Mouse (Mus musculus): ENCODE data around the gene Gcdh. TPM values are rescaled to one million over a fixed set of nuclear protein-coding genes. Genes with fewer than 3 reads are reported as not detected.

Gene Gcdh
- polyA plus RNA-seq (2015; fragmentation: Illumina TruSeq; extraction: RNeasy Lipid Tissue Mini Kit (QIAGEN cat#74804); ENCODE audit: low read depth, low replicate concordance): 39.4 TPM

GRCm38 (mm10) chr8:84893709-84894134 is at the start of gene Gcdh:
Gene Gcdh, minus strand, starts transcription at chr8:84893921.

GRCm38 (mm10) chr8:84936962-84937546 is 43.3 kb upstream of the Gcdh start, which contains the start of gene Mast1:
Gene Mast1, minus strand, starts transcription at chr8:84937359.

GRCm38 (mm10) chr8:84908421-84909161 is 14.9 kb upstream of the Gcdh start, which contains the start of gene Dnase2a:
Gene Dnase2a, plus strand, starts transcription at chr8:84908560.

GRCm38 (mm10) chr8:84901752-84902151 is 8.0 kb upstream of the Gcdh start, which contains the start of gene Klf1:
Gene Klf1, plus strand, starts transcription at chr8:84901928.

GRCm38 (mm10) chr8:84871376-84872308 is 22.1 kb downstream of the Gcdh start, which contains the start of gene Syce2:
Gene Syce2, plus strand, starts transcription at chr8:84872111.

GRCm38 (mm10) chr8:84856864-84857441 is 36.8 kb downstream of the Gcdh start, which contains the start of gene Farsa:
Gene Farsa, plus strand, starts transcription at chr8:84856989.

GRCm38 (mm10) chr8:84846722-84847572 is 46.8 kb downstream of the Gcdh start, which contains the start of gene Calr:
Gene Calr, minus strand, starts transcription at chr8:84846934.

GRCm38 (mm10) chr8:84840248-84840999 is 53.3 kb downstream of the Gcdh start, which contains the start of gene Rad23a:
Gene Rad23a, minus strand, starts transcription at chr8:84840665.

Other genes starting within 250 kb of the Gcdh start
- gene Ier2, start 231.1 kb downstream of the Gcdh start, polyA plus RNA-seq (2015; fragmentation: Illumina TruSeq; extraction: RNeasy Lipid Tissue Mini Kit (QIAGEN cat#74804); ENCODE audit: low read depth, low replicate concordance): 12.9 TPM
- gene Trmt1, start 207.6 kb downstream of the Gcdh start, polyA plus RNA-seq (2015; fragmentation: Illumina TruSeq; extraction: RNeasy Lipid Tissue Mini Kit (QIAGEN cat#74804); ENCODE audit: low read depth, low replicate concordance): 80.8 TPM
- 64.4 TPM for gene Nacc1, start 206.1 kb downstream of the Gcdh start, polyA plus RNA-seq (2015; fragmentation: Illumina TruSeq; extraction: RNeasy Lipid Tissue Mini Kit (QIAGEN cat#74804); ENCODE audit: low read depth, low replicate concordance)
- gene Lyl1, start 192.5 kb downstream of the Gcdh start, polyA plus RNA-seq (2015; fragmentation: Illumina TruSeq; extraction: RNeasy Lipid Tissue Mini Kit (QIAGEN cat#74804); ENCODE audit: low read depth, low replicate concordance): 2.2 TPM
- not detected for gene G430095P16Rik, start 170.9 kb downstream of the Gcdh start, polyA plus RNA-seq (2015; fragmentation: Illumina TruSeq; extraction: RNeasy Lipid Tissue Mini Kit (QIAGEN cat#74804); ENCODE audit: low read depth, low replicate concordance)
- 90.4 TPM for gene Nfix, start 93.6 kb downstream of the Gcdh start, polyA plus RNA-seq (2015; fragmentation: Illumina TruSeq; extraction: RNeasy Lipid Tissue Mini Kit (QIAGEN cat#74804); ENCODE audit: low read depth, low replicate concordance)
- 16.9 TPM for gene Dand5, start 71.1 kb downstream of the Gcdh start, polyA plus RNA-seq (2015; fragmentation: Illumina TruSeq; extraction: RNeasy Lipid Tissue Mini Kit (QIAGEN cat#74804); ENCODE audit: low read depth, low replicate concordance)
- gene Gadd45gip1, start 62.4 kb downstream of the Gcdh start, polyA plus RNA-seq (2015; fragmentation: Illumina TruSeq; extraction: RNeasy Lipid Tissue Mini Kit (QIAGEN cat#74804); ENCODE audit: low read depth, low replicate concordance): 31.0 TPM
- gene Rad23a, start 53.3 kb downstream of the Gcdh start, polyA plus RNA-seq (2015; fragmentation: Illumina TruSeq; extraction: RNeasy Lipid Tissue Mini Kit (QIAGEN cat#74804); ENCODE audit: low read depth, low replicate concordance): 79.6 TPM
- gene Calr, start 47.0 kb downstream of the Gcdh start, polyA plus RNA-seq (2015; fragmentation: Illumina TruSeq; extraction: RNeasy Lipid Tissue Mini Kit (QIAGEN cat#74804); ENCODE audit: low read depth, low replicate concordance): 635 TPM
- gene Farsa, start 36.9 kb downstream of the Gcdh start, polyA plus RNA-seq (2015; fragmentation: Illumina TruSeq; extraction: RNeasy Lipid Tissue Mini Kit (QIAGEN cat#74804); ENCODE audit: low read depth, low replicate concordance): 39.4 TPM
- gene Syce2, start 21.8 kb downstream of the Gcdh start, polyA plus RNA-seq (2015; fragmentation: Illumina TruSeq; extraction: RNeasy Lipid Tissue Mini Kit (QIAGEN cat#74804); ENCODE audit: low read depth, low replicate concordance): 5.3 TPM
- not detected for gene Klf1, start 8.0 kb upstream of the Gcdh start, polyA plus RNA-seq (2015; fragmentation: Illumina TruSeq; extraction: RNeasy Lipid Tissue Mini Kit (QIAGEN cat#74804); ENCODE audit: low read depth, low replicate concordance)
- gene Dnase2a, start 14.6 kb upstream of the Gcdh start, polyA plus RNA-seq (2015; fragmentation: Illumina TruSeq; extraction: RNeasy Lipid Tissue Mini Kit (QIAGEN cat#74804); ENCODE audit: low read depth, low replicate concordance): 5.7 TPM
- gene Mast1, start 43.4 kb upstream of the Gcdh start, polyA plus RNA-seq (2015; fragmentation: Illumina TruSeq; extraction: RNeasy Lipid Tissue Mini Kit (QIAGEN cat#74804); ENCODE audit: low read depth, low replicate concordance): 44.7 TPM
- 1.1 TPM for gene Rtbdn, start 53.1 kb upstream of the Gcdh start, polyA plus RNA-seq (2015; fragmentation: Illumina TruSeq; extraction: RNeasy Lipid Tissue Mini Kit (QIAGEN cat#74804); ENCODE audit: low read depth, low replicate concordance)
- gene Gm49661, start 75.5 kb upstream of the Gcdh start, polyA plus RNA-seq (2015; fragmentation: Illumina TruSeq; extraction: RNeasy Lipid Tissue Mini Kit (QIAGEN cat#74804); ENCODE audit: low read depth, low replicate concordance): not detected
- 473 TPM for gene Prdx2, start 75.7 kb upstream of the Gcdh start, polyA plus RNA-seq (2015; fragmentation: Illumina TruSeq; extraction: RNeasy Lipid Tissue Mini Kit (QIAGEN cat#74804); ENCODE audit: low read depth, low replicate concordance)
- 42.3 TPM for gene Rnaseh2a, start 75.8 kb upstream of the Gcdh start, polyA plus RNA-seq (2015; fragmentation: Illumina TruSeq; extraction: RNeasy Lipid Tissue Mini Kit (QIAGEN cat#74804); ENCODE audit: low read depth, low replicate concordance)
- gene Junb, start 84.8 kb upstream of the Gcdh start, polyA plus RNA-seq (2015; fragmentation: Illumina TruSeq; extraction: RNeasy Lipid Tissue Mini Kit (QIAGEN cat#74804); ENCODE audit: low read depth, low replicate concordance): 57.7 TPM
- 10.3 TPM for gene Hook2, start 96.7 kb upstream of the Gcdh start, polyA plus RNA-seq (2015; fragmentation: Illumina TruSeq; extraction: RNeasy Lipid Tissue Mini Kit (QIAGEN cat#74804); ENCODE audit: low read depth, low replicate concordance)
- not detected for gene Best2, start 120.6 kb upstream of the Gcdh start, polyA plus RNA-seq (2015; fragmentation: Illumina TruSeq; extraction: RNeasy Lipid Tissue Mini Kit (QIAGEN cat#74804); ENCODE audit: low read depth, low replicate concordance)
- 210 TPM for gene Asna1, start 131.4 kb upstream of the Gcdh start, polyA plus RNA-seq (2015; fragmentation: Illumina TruSeq; extraction: RNeasy Lipid Tissue Mini Kit (QIAGEN cat#74804); ENCODE audit: low read depth, low replicate concordance)
- gene Trir, start 132.9 kb upstream of the Gcdh start, polyA plus RNA-seq (2015; fragmentation: Illumina TruSeq; extraction: RNeasy Lipid Tissue Mini Kit (QIAGEN cat#74804); ENCODE audit: low read depth, low replicate concordance): 98.7 TPM
- 86.8 TPM for gene Tnpo2, start 143.0 kb upstream of the Gcdh start, polyA plus RNA-seq (2015; fragmentation: Illumina TruSeq; extraction: RNeasy Lipid Tissue Mini Kit (QIAGEN cat#74804); ENCODE audit: low read depth, low replicate concordance)
- gene Fbxw9, start 166.1 kb upstream of the Gcdh start, polyA plus RNA-seq (2015; fragmentation: Illumina TruSeq; extraction: RNeasy Lipid Tissue Mini Kit (QIAGEN cat#74804); ENCODE audit: low read depth, low replicate concordance): 19.6 TPM
- gene Gm5741, start 174.1 kb upstream of the Gcdh start, polyA plus RNA-seq (2015; fragmentation: Illumina TruSeq; extraction: RNeasy Lipid Tissue Mini Kit (QIAGEN cat#74804); ENCODE audit: low read depth, low replicate concordance): 7.4 TPM
- gene Dhps, start 177.8 kb upstream of the Gcdh start, polyA plus RNA-seq (2015; fragmentation: Illumina TruSeq; extraction: RNeasy Lipid Tissue Mini Kit (QIAGEN cat#74804); ENCODE audit: low read depth, low replicate concordance): 80.6 TPM
- gene Wdr83os, start 186.8 kb upstream of the Gcdh start, polyA plus RNA-seq (2015; fragmentation: Illumina TruSeq; extraction: RNeasy Lipid Tissue Mini Kit (QIAGEN cat#74804); ENCODE audit: low read depth, low replicate concordance): 86.9 TPM
- gene Wdr83, start 187.4 kb upstream of the Gcdh start, polyA plus RNA-seq (2015; fragmentation: Illumina TruSeq; extraction: RNeasy Lipid Tissue Mini Kit (QIAGEN cat#74804); ENCODE audit: low read depth, low replicate concordance): 34.9 TPM
- 29.5 TPM for gene Man2b1, start 189.3 kb upstream of the Gcdh start, polyA plus RNA-seq (2015; fragmentation: Illumina TruSeq; extraction: RNeasy Lipid Tissue Mini Kit (QIAGEN cat#74804); ENCODE audit: low read depth, low replicate concordance)
- 6.6 TPM for gene Zfp791, start 229.2 kb upstream of the Gcdh start, polyA plus RNA-seq (2015; fragmentation: Illumina TruSeq; extraction: RNeasy Lipid Tissue Mini Kit (QIAGEN cat#74804); ENCODE audit: low read depth, low replicate concordance)

Measured in brain, adult 10 weeks (tissue).